Mouse (Mus musculus) liver, embryonic 14.5 days (tissue): ENCODE results near the gene Ier3.

Experiments used
- CTCF ChIP-seq: IDR thresholded peaks from 2 replicates; pipeline ENCODE4 v1.5.1; 2016; ENCODE audit warnings: antibody characterized with exemption, low read depth, control low read depth
- EP300 ChIP-seq: IDR thresholded peaks from 2 replicates; pipeline ENCODE4 v1.6.1; 2016; ENCODE audit warnings: antibody characterized with exemption, low read depth

- no peak for TF ChIP-seq CTCF
- TF ChIP-seq EP300 = no peak
Observed at GRCm38 (mm10) chr17:35865481-35866280, 44.2 kb downstream of the Ier3 start, which contains the start of gene Ppp1r18.
